Mouse (Mus musculus) hindlimb bud, embryonic 11.5 days (tissue): ENCODE results near the gene Gm12695.
A peak's percentile ranks its signal among the peaks of the same experiment; 100 is the strongest.

ENCODE experiments used
- DNase-seq: peaks from one replicate; pipeline ENCODE4 v3.0.0-alpha.2; 2012; ENCODE audit warnings: low read depth, low spot score; ENCODE audit errors: extremely low spot score

The Gm12695 gene

GRCm38 (mm10) chr4:96698218-96698561 is 86.8 kb downstream of the Gm12695 start:
- no peak for DNase-seq

- no peak for DNase-seq
Measured at GRCm38 (mm10) chr4:96697511-96698217, 87.3 kb downstream of the Gm12695 start.

GRCm38 (mm10) chr4:96696614-96697360 is 88.2 kb downstream of the Gm12695 start:
- peak; percentile 41 for DNase-seq

- no peak for DNase-seq
Measured at GRCm38 (mm10) chr4:96687358-96687803, 97.6 kb downstream of the Gm12695 start.

GRCm38 (mm10) chr4:96683474-96683873 is 101.5 kb downstream of the Gm12695 start:
- DNase-seq = no peak

- no peak for DNase-seq
Measured at GRCm38 (mm10) chr4:96680966-96681365, 104.0 kb downstream of the Gm12695 start.

- no peak for DNase-seq
Measured at GRCm38 (mm10) chr4:96680233-96680632, 104.8 kb downstream of the Gm12695 start.
